Mouse (Mus musculus) midbrain, embryonic 13.5 days (tissue): Measurements from ENCODE around the gene Zfp385a. TPM values are rescaled to one million over a fixed set of nuclear protein-coding genes. Genes with fewer than 3 reads are reported as not detected.

Source experiments
- ATAC-seq: fragments of 200-750 bp; cut with Nextera tagmentation; 2 replicates; pipeline ENCODE4 v1.8.0; 2017; ENCODE audit warnings: mild to moderate bottlenecking, moderate TSS enrichment, moderate library complexity
- H3K27ac ChIP-seq: fragments of 300-500 bp; sonication (generic); 2 replicates; pipeline ENCODE4 v1.5.1; 2015; ENCODE audit warnings: inconsistent platforms, mild to moderate bottlenecking, moderate library complexity
- H3K27me3 ChIP-seq: fragments of 300-500 bp; sonication (generic); 2 replicates; pipeline ENCODE4 v1.6.1; 2015; ENCODE audit warnings: mild to moderate bottlenecking, inconsistent platforms
- H3K36me3 ChIP-seq: fragments of 300-500 bp; sonication (generic); 2 replicates; pipeline ENCODE4 v1.6.1; 2015; ENCODE audit warnings: mild to moderate bottlenecking, inconsistent platforms
- H3K4me1 ChIP-seq: fragments of 300-500 bp; sonication (generic); replicated peaks from 2 replicates; pipeline ENCODE4 v1.6.1; 2015; ENCODE audit warnings: inconsistent platforms
- H3K4me2 ChIP-seq: fragments of 300-500 bp; sonication (generic); replicated peaks from 2 replicates; pipeline ENCODE4 v1.6.1; 2015; ENCODE audit warnings: moderate library complexity, mild to moderate bottlenecking, inconsistent platforms
- H3K4me3 ChIP-seq: fragments of 300-500 bp; sonication (generic); replicated peaks from 2 replicates; pipeline ENCODE4 v1.5.1; 2015; ENCODE audit warnings: mild to moderate bottlenecking, inconsistent platforms
- H3K9ac ChIP-seq: fragments of 300-500 bp; sonication (generic); replicated peaks from 2 replicates; pipeline ENCODE4 v1.6.1; 2015; ENCODE audit warnings: mild to moderate bottlenecking, inconsistent platforms
- H3K9me3 ChIP-seq: fragments of 300-500 bp; sonication (generic); 2 replicates; pipeline ENCODE4 v1.6.1; 2016; ENCODE audit warnings: mild to moderate bottlenecking, inconsistent platforms
- WGBS: fragments of 180-500 bp; shearing (Covaris S2); methylation state at CpG from one replicate; pipeline ENCODE4 v1.1.7; 2015; 5-methylcytosine and 5-hydroxymethylcytosine counted together
- polyA plus RNA-seq: library from polyadenylated mRNA; unstranded; fragments of >200 nt; fragmentation: Nextera tagmentation; extraction: Ambion mirVana; gene quantifications from 2 replicates; pipeline ENCODE4 v1.2.1, GENCODE M21; 2015

Zfp385a gene
- polyA plus RNA-seq, 1 experiment from 2014 or later, result 17.9 TPM

- WGBS, result 43% methylated on average over 5 of the region's 5 CpGs
- no peak overlapping the region for H3K27ac ChIP-seq
- 0 out of 2 replicates have a peak, but pooled peaks have one; percentile 18 for ATAC-seq
- no peaks in the 10 kb centered on the region for H3K9me3 ChIP-seq
- 0 out of 2 replicates have a peak overlapping the region, but pooled peaks have one; percentile 19 for H3K9ac ChIP-seq
- H3K4me3 ChIP-seq, result no peak overlapping the region
- peaks cover 41% of the 10 kb centered on the region for H3K4me1 ChIP-seq
- H3K36me3 ChIP-seq, result no peaks in the 10 kb centered on the region
- H3K4me2 ChIP-seq, result no peak overlapping the region
- H3K27me3 ChIP-seq, result peaks cover 9% of the 10 kb centered on the region
Measured at GRCm38 (mm10) chr15:103333081-103333615, 6.7 kb downstream of the Zfp385a start.

- no peaks in the 10 kb centered on the region for H3K27me3 ChIP-seq
- H3K9me3 ChIP-seq, result no peaks in the 10 kb centered on the region
- H3K4me1 ChIP-seq, result peaks cover 36% of the 10 kb centered on the region
- H3K4me2 ChIP-seq, result peak overlapping the region; percentile 78
- ATAC-seq, result peak; percentile 96
- H3K36me3 ChIP-seq, result peaks cover 12% of the 10 kb centered on the region
- peak overlapping the region; percentile 77 for H3K27ac ChIP-seq
- WGBS, result under 1% methylated on average over 26 of the region's 40 CpGs
- peak overlapping the region; percentile 67 for H3K4me3 ChIP-seq
- H3K9ac ChIP-seq, result peak overlapping the region; percentile 83
Measured at GRCm38 (mm10) chr15:103323455-103324247, 16.2 kb downstream of the Zfp385a start.

GRCm38 (mm10) chr15:103323070-103323454 is 16.8 kb downstream of the Zfp385a start:
- Histone ChIP-seq H3K27ac (peak overlapping the region; percentile 77), H3K4me1 (peaks cover 36% of the 10 kb centered on the region), H3K9ac (peak overlapping the region; percentile 83), H3K4me3 (peak overlapping the region; percentile 67), H3K27me3 (no peaks in the 10 kb centered on the region), H3K36me3 (peaks cover 18% of the 10 kb centered on the region), H3K9me3 (no peaks in the 10 kb centered on the region), H3K4me2 (peak overlapping the region; percentile 78)
- ATAC-seq, result no peak; the same call in 1 of the 2 replicates
- WGBS, result 0% methylated on average over 16 of the region's 26 CpGs

GRCm38 (mm10) chr15:103322396-103322795 is 17.5 kb downstream of the Zfp385a start:
- ATAC-seq, result 0 out of 2 replicates have a peak, but pooled peaks have one; percentile 1
- H3K9me3 ChIP-seq, result no peaks in the 10 kb centered on the region
- peak overlapping the region; percentile 77 for H3K27ac ChIP-seq
- H3K4me3 ChIP-seq, result peak overlapping the region; percentile 67
- peaks cover 25% of the 10 kb centered on the region for H3K36me3 ChIP-seq
- peak overlapping the region; percentile 83 for H3K9ac ChIP-seq
- peaks cover 36% of the 10 kb centered on the region for H3K4me1 ChIP-seq
- H3K4me2 ChIP-seq, result peak overlapping the region; percentile 78
- WGBS, result 36% methylated on average over 4 of the region's 4 CpGs
- H3K27me3 ChIP-seq, result no peaks in the 10 kb centered on the region

- no peak for ATAC-seq
- Histone ChIP-seq H3K4me2 (no peak overlapping the region), H3K27ac (no peak overlapping the region), H3K27me3 (no peaks in the 10 kb centered on the region), H3K36me3 (peaks cover 38% of the 10 kb centered on the region), H3K9ac (no peak overlapping the region), H3K4me1 (peaks cover 39% of the 10 kb centered on the region), H3K4me3 (no peak overlapping the region), H3K9me3 (no peaks in the 10 kb centered on the region)
- 67% methylated on average over 1 of the region's 1 CpGs for WGBS
Measured at GRCm38 (mm10) chr15:103321076-103321475, 18.8 kb downstream of the Zfp385a start.

GRCm38 (mm10) chr15:103318201-103318816 is 21.6 kb downstream of the Zfp385a start:
- WGBS, result 78% methylated on average over 3 of the region's 3 CpGs
- H3K4me1 ChIP-seq, result peaks cover 58% of the 10 kb centered on the region
- H3K9ac ChIP-seq, result peak overlapping the region; percentile 25; the same call in 1 of the 2 replicates
- no peak overlapping the region for H3K4me3 ChIP-seq
- H3K9me3 ChIP-seq, result no peaks in the 10 kb centered on the region
- H3K27me3 ChIP-seq, result no peaks in the 10 kb centered on the region
- H3K36me3 ChIP-seq, result peaks cover 47% of the 10 kb centered on the region
- ATAC-seq, result no peak
- no peak overlapping the region for H3K27ac ChIP-seq
- no peak overlapping the region for H3K4me2 ChIP-seq

GRCm38 (mm10) chr15:103317731-103318130 is 22.2 kb downstream of the Zfp385a start:
- Histone ChIP-seq H3K4me3 (no peak overlapping the region), H3K4me1 (peaks cover 59% of the 10 kb centered on the region), H3K4me2 (no peak overlapping the region), H3K9me3 (no peaks in the 10 kb centered on the region), H3K36me3 (peaks cover 47% of the 10 kb centered on the region), H3K9ac (0 out of 2 replicates have a peak overlapping the region, but pooled peaks have one; percentile 25), H3K27me3 (no peaks in the 10 kb centered on the region), H3K27ac (no peak overlapping the region)
- WGBS, result 87% methylated on average over 8 of the region's 8 CpGs
- no peak for ATAC-seq

- no peak overlapping the region for H3K4me2 ChIP-seq
- H3K27ac ChIP-seq, result no peak overlapping the region
- no peaks in the 10 kb centered on the region for H3K27me3 ChIP-seq
- H3K9me3 ChIP-seq, result no peaks in the 10 kb centered on the region
- H3K9ac ChIP-seq, result no peak overlapping the region
- H3K4me3 ChIP-seq, result no peak overlapping the region
- no peak for ATAC-seq
- peaks cover 53% of the 10 kb centered on the region for H3K4me1 ChIP-seq
- H3K36me3 ChIP-seq, result peaks cover 47% of the 10 kb centered on the region
Measured at GRCm38 (mm10) chr15:103317120-103317519, 22.8 kb downstream of the Zfp385a start.

GRCm38 (mm10) chr15:103315979-103316776 is 23.7 kb downstream of the Zfp385a start:
- Histone ChIP-seq H3K27me3 (no peaks in the 10 kb centered on the region), H3K9ac (no peak overlapping the region), H3K36me3 (peaks cover 47% of the 10 kb centered on the region), H3K27ac (no peak overlapping the region), H3K9me3 (no peaks in the 10 kb centered on the region), H3K4me2 (no peak overlapping the region), H3K4me3 (no peak overlapping the region), H3K4me1 (peaks cover 44% of the 10 kb centered on the region)
- ATAC-seq, result no peak
- 87% methylated on average over 10 of the region's 10 CpGs for WGBS

- under 1% methylated on average over 18 of the region's 18 CpGs for WGBS
- Histone ChIP-seq H3K4me3 (peak overlapping the region; percentile 23), H3K36me3 (peaks cover 44% of the 10 kb centered on the region), H3K9me3 (no peaks in the 10 kb centered on the region), H3K4me2 (peak overlapping the region; percentile 56), H3K9ac (peak overlapping the region; percentile 58), H3K4me1 (peaks cover 34% of the 10 kb centered on the region), H3K27ac (peak overlapping the region; percentile 36), H3K27me3 (no peaks in the 10 kb centered on the region)
- peak; percentile 80 for ATAC-seq
Measured at GRCm38 (mm10) chr15:103315011-103315502, 24.8 kb downstream of the Zfp385a start.

- 33% methylated on average over 22 of the region's 22 CpGs for WGBS
- ATAC-seq, result peak; percentile 13
- H3K9ac ChIP-seq, result peak overlapping the region; percentile 58
- no peak overlapping the region for H3K27ac ChIP-seq
- H3K4me1 ChIP-seq, result peaks cover 33% of the 10 kb centered on the region
- H3K9me3 ChIP-seq, result no peaks in the 10 kb centered on the region
- no peak overlapping the region; the same call in 1 of the 2 replicates for H3K4me3 ChIP-seq
- H3K36me3 ChIP-seq, result peaks cover 40% of the 10 kb centered on the region
- peak overlapping the region; percentile 56 for H3K4me2 ChIP-seq
- peaks cover 3% of the 10 kb centered on the region for H3K27me3 ChIP-seq
Measured at GRCm38 (mm10) chr15:103314181-103314580, 25.7 kb downstream of the Zfp385a start.
